In genomic region chr6:35256691-35257090, GRCm38 (mm10) we compare ENCODE assay signal across 10 mouse cellular contexts. TPM values are rescaled to one million over a fixed set of nuclear protein-coding genes. Genes with fewer than 3 reads are reported as not detected.
DNase-seq lines count a peak whose midpoint lies in the region; ATAC-seq lines count a peak whose summit lies in the region.
"Had no signal": no experiment of that assay in that cellular context is flagged by ENCODE, and none has a peak within 500 bp of the region (broad histone marks: within the 10 kb centered on the region; RNA-seq: fewer than 3 reads in every experiment).

No protein-coding gene starts in this region.

- no peaks in the 10 kb centered on the region for H3K27me3 ChIP-seq in midbrain, embryonic 15.5 days (replicated peaks)
- H3K27me3 ChIP-seq: embryonic facial prominence, embryonic 15.5 days; lung, embryonic 15.5 days had no signal

- 88% methylated on average over 7 of the region's 7 CpGs for WGBS in midbrain, embryonic 15.5 days

- H3K9ac ChIP-seq in midbrain, embryonic 15.5 days = no peak overlapping the region
- H3K9ac ChIP-seq: embryonic facial prominence, embryonic 15.5 days; lung, embryonic 15.5 days had no signal

- H3K36me3 ChIP-seq in midbrain, embryonic 15.5 days (replicated peaks) = no peaks in the 10 kb centered on the region

- no peak overlapping the region for H3K27ac ChIP-seq in midbrain, embryonic 15.5 days
- H3K27ac ChIP-seq: embryonic facial prominence, embryonic 15.5 days; lung, embryonic 15.5 days had no signal

- no peaks in the 10 kb centered on the region for H3K9me3 ChIP-seq in midbrain, embryonic 15.5 days
- H3K9me3 ChIP-seq: embryonic facial prominence, embryonic 15.5 days; lung, embryonic 15.5 days had no signal

- no peak overlapping the region for H3K4me3 ChIP-seq in midbrain, embryonic 15.5 days
- H3K4me3 ChIP-seq: embryonic facial prominence, embryonic 15.5 days; lung, embryonic 15.5 days had no signal

- peaks cover 33% of the 10 kb centered on the region for H3K4me1 ChIP-seq in midbrain, embryonic 15.5 days

- H3K4me2 ChIP-seq in midbrain, embryonic 15.5 days = no peak overlapping the region
- H3K4me2 ChIP-seq: embryonic facial prominence, embryonic 15.5 days; lung, embryonic 15.5 days had no signal

- DNase-seq in frontal cortex, postnatal 36 days (ENCODE audit: low spot score in 2 of 2) = peak; percentile 47 to 60
- DNase-seq in Muller cell, postnatal 12 days (ENCODE audit: inconsistent ontology term) = peak; percentile 67
- peak; percentile 29 for DNase-seq in gastrocnemius, postnatal 25 days
- DNase-seq in kidney, postnatal 36 days = peak; percentile 53 to 54
- DNase-seq in right cerebral cortex, postnatal 10 days (ENCODE audit: low spot score in 2 of 2) = peak; percentile 40 to 50
- DNase-seq in embryo, embryonic 9.5 days (ENCODE audit: extremely low spot score) = no peak

- ATAC-seq in frontal cortex, adult (ENCODE audit: low TSS enrichment) = no peak
- ATAC-seq in midbrain, embryonic 15.5 days (replicated peaks) = no peak

RNA-seq across cellular contexts. Expression of gene Slc13a4, which starts 51.2 kb away (rescaled TPM):
- under 1 TPM; 0.18 to 0.27 TPM for total RNA-seq in gastrocnemius, postnatal 25 days (2021)
- 11.2 and 11.6 TPM in 2 replicates for polyA plus RNA-seq in midbrain, embryonic 15.5 days (2015; fragmentation: Nextera tagmentation; extraction: Ambion mirVana)
